Mouse (Mus musculus) megakaryocyte-erythroid progenitor cell, adult 5-6 weeks (primary cell): ENCODE data around the gene Slx4. TPM values are rescaled to one million over a fixed set of nuclear protein-coding genes. Genes with fewer than 3 reads are reported as not detected.

ENCODE experiments used
- total RNA-seq, 2 experiments: library from RNA; stranded (forward) in 1 of 2; stranded (reverse) in 1 of 2; fragments of 200-1000, 215-1000 nt in 1 of 2; fragments of >200 nt in 1 of 2; fragmentation: Nextera tagmentation in 1 of 2; gene quantifications; 2 replicates each; pipeline ENCODE4 v1.2.3; 2014 to 2017

Slx4 gene
- total RNA-seq, 2 experiments from 2014 or later: 35.6 to 61.3 TPM

Other genes starting within 250 kb of the Slx4 start
- not detected in 2 replicates for gene Olfr15, start 172.9 kb downstream of the Slx4 start, total RNA-seq (2014; fragmentation: Nextera tagmentation)
- not detected in 2 replicates for gene Olfr15, start 172.9 kb downstream of the Slx4 start, total RNA-seq (2017)
- 1.1 and 1.4 TPM in 2 replicates for gene Zfp174, start 156.5 kb downstream of the Slx4 start, total RNA-seq (2014; fragmentation: Nextera tagmentation)
- 0.66 and 1.1 TPM in 2 replicates for gene Zfp174, start 156.5 kb downstream of the Slx4 start, total RNA-seq (2017)
- 30.9 and 56.4 TPM in 2 replicates for gene Naa60, start 131.4 kb downstream of the Slx4 start, total RNA-seq (2014; fragmentation: Nextera tagmentation)
- 10.1 and 17.4 TPM in 2 replicates for gene Naa60, start 131.4 kb downstream of the Slx4 start, total RNA-seq (2017)
- 6.8 and 15.6 TPM in 2 replicates for gene Zfp597, start 119.2 kb downstream of the Slx4 start, total RNA-seq (2014; fragmentation: Nextera tagmentation)
- gene Zfp597, start 119.2 kb downstream of the Slx4 start, total RNA-seq (2017): 11.2 and 11.8 TPM in 2 replicates
- gene Gm20695, start 119.1 kb downstream of the Slx4 start, total RNA-seq (2014; fragmentation: Nextera tagmentation): not detected in 2 replicates
- 0.38 and 3.1 TPM in 2 replicates for gene Gm20695, start 119.1 kb downstream of the Slx4 start, total RNA-seq (2017)
- 0.77 and 6.1 TPM in 2 replicates for gene 1700037C18Rik, start 95.1 kb downstream of the Slx4 start, total RNA-seq (2014; fragmentation: Nextera tagmentation)
- 1.1 and 5.2 TPM in 2 replicates for gene 1700037C18Rik, start 95.1 kb downstream of the Slx4 start, total RNA-seq (2017)
- 25.1 and 26.2 TPM in 2 replicates for gene Cluap1, start 95.0 kb downstream of the Slx4 start, total RNA-seq (2014; fragmentation: Nextera tagmentation)
- 47.0 and 81.8 TPM in 2 replicates for gene Cluap1, start 95.0 kb downstream of the Slx4 start, total RNA-seq (2017)
- gene Nlrc3, start 27.1 kb downstream of the Slx4 start, total RNA-seq (2014; fragmentation: Nextera tagmentation): 4.6 and 10.1 TPM in 2 replicates
- 0.66 and 1.4 TPM in 2 replicates for gene Nlrc3, start 27.1 kb downstream of the Slx4 start, total RNA-seq (2017)
- not detected in 2 replicates for gene Dnase1, start 33.2 kb upstream of the Slx4 start, total RNA-seq (2014; fragmentation: Nextera tagmentation)
- gene Dnase1, start 33.2 kb upstream of the Slx4 start, total RNA-seq (2017): 0.11 and 0.75 TPM in 2 replicates
- 137 and 143 TPM in 2 replicates for gene Trap1, start 74.1 kb upstream of the Slx4 start, total RNA-seq (2014; fragmentation: Nextera tagmentation)
- 152 and 170 TPM in 2 replicates for gene Trap1, start 74.1 kb upstream of the Slx4 start, total RNA-seq (2017)
- gene Crebbp, start 210.2 kb upstream of the Slx4 start, total RNA-seq (2014; fragmentation: Nextera tagmentation): 39.7 and 41.0 TPM in 2 replicates
- gene Crebbp, start 210.2 kb upstream of the Slx4 start, total RNA-seq (2017): 10.2 and 14.4 TPM in 2 replicates